Mouse (Mus musculus) A20 (cell line): ENCODE results near the gene Ly75.

Source experiments
- DNase-seq: peaks from one replicate; pipeline ENCODE4 v3.0.0-alpha.2; 2011; ENCODE audit warnings: low read depth, low spot score

The Ly75 gene

DNA sequence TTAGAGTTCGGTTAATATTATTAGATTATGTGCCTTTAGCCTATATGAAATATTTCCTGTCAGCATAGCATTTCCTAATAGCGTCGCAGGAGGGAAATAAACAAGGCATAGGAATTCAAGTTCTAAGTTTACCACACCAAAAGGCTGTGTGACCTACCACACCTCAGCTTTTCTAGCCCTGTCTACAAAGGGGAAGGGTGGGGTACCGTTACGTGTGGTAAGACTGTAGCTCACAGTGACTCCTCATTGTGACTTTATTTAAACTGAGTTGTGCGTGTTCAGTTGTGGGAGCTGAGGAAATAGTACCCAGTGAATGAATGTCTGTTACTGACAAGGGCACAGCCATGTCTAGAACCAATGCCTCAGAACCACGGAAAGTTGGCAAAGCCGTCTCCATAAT lies 8.0 kb downstream of the Ly75 start:
- DNase-seq: no peak

DNA sequence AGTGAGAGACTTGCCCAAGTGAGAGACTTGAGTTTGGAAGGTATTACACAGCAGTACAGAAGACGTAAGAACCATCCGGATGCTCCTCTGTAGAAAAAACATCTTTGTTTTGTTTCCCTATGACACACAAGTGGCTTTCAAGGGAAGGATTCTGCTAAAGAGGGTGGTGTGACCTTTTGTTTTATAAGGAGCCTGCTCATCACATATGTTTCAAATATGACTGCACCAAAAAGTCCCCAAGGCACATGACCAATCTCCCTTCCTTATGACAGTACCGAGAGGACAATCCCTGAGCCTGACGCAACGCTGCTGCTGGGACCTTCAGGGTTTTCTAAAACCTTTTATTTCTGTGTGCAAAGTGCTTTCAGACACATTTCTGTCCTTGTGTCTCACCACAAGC lies 12.9 kb downstream of the Ly75 start:
- DNase-seq: no peak

DNA sequence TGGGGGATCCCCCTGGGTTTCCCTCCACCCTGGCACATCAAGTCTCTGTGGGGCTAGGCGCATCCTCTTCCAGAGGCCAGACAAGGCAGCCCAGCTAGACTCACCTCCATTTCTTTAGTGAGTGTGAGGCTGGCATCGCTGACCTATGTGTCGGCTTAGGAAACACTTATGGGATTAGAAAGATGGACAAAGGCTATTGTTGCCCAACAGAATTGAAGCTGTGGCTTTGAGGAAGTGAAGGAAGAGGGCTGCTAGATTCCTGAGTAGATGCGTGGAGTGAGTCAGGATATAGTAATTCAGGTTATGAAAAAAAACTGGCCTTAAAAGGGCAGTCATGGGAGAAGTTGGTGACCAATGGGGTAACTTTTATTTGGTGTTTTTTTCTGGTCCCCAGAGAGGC lies 13.6 kb downstream of the Ly75 start:
- no peak for DNase-seq

DNA sequence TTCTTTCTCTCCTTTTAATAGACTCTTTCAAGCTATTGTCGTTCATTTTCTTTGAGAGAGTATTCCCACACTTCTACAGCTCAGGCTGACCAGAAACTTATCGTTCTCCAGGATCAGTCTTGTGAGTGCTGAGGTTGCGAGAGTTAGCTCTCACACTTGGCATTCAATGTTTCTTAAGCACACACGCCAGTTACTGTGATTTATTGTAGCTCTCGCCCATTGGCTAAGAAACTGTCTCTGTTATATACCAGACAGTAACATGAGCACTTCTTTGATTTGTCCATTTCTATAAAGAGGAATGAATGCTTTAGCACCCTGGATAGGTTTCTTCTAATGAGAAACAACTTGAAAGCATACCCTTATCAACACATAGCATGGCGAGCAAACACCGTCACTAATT lies 15.2 kb downstream of the Ly75 start:
- DNase-seq: no peak

DNA sequence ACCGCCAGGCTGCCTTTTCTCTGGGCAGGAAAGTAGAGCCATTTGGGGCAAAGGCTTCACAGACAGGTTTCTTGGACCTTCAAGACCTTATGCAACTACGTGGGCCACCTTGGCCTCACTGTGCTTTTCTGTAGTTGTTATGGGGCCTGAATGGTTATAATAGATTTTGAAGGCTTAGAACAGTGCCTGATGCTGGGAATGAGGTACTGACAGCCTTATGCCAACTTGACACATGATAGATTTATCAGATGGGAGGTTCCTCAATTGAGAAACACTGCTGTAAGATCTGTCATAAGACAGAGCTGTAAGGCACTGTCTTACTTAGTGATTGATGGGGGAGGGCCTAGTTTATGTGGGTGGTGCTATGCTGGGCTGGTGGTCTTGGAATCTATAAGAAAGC lies 15.9 kb downstream of the Ly75 start:
- DNase-seq: no peak

DNA sequence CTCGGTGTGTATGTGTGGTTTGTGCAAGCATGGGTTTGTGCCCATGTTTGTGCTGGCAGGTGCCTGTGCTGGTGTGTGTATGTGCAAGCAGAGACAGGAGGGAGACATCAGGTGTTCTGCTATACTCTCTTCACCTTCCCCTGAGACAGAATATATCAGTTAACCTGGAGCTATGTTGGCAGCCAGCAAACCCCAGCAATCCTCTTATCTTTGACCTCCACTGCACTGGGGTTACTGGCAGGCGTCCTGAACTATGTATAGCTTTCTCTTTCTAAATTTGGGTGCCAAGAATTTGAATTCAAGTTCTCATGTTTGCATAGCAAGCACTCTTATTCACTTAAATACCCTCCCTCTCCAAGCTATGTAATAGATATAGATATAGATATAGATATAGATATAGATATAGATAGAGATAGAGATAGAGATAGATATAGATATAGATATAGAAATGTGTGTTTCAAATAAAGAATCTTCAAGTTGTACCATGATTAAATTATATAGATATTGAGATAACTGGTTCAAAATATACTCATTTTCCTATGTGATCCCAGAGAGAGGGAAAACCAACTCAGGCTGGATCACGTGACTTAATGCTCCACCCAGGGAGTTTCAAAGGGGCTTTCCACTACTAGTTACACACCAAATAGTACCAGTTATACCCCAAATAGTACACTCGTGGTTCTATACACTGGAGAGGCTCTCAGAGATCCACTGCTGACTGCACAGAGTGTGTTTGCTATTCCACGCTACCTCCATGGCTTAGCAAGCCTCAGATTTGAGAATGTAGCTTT lies 17.1 kb downstream of the Ly75 start:
- DNase-seq: no peak

DNA sequence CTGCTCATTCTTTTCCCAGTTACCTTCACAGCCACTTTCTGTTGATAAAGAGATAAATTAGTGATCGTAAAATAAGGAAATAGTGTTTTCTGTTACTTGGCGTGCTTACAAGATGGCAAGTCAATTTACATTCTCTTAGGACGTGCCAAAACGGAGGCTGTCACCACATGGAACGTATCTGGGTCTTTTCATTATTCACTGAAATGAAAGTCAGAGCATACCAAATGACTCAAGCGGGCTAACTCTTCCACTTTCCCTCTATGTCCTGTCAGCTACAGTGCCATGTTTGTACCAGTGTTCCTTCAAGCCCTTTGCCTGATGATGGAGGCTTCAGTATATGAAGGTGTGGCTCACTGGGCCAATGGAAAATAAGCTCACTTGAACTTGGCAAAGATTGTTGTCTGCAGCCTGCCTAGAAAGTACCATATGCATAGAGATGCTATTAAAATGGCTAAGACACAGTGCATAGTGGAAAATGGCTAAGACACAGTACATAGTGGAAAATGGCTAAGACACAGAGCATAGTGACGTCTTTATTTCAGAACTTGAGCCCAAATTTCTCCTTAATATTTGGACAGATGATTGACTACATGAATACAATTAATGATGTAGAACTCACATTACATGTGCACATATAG lies 17.8 kb downstream of the Ly75 start:
- DNase-seq: no peak

DNA sequence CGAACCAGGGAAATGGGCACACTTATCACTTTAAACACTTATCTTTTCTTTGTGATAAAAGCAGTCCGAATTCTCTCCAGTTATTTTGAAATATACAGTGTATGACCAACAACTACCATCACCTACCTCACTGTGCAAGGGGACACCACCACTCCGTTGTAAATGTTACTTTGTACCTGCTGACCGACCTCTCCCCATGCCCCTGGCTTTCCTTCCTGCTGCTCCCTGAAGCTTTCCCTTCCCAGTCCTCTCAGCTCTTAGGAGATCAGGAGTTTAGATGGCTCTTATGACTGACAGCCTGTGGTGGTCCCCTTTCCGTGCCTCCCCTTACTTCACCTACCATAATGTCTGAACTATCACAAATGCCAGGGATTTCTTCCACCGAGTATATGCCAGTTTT lies 21.0 kb downstream of the Ly75 start:
- no peak for DNase-seq

DNA sequence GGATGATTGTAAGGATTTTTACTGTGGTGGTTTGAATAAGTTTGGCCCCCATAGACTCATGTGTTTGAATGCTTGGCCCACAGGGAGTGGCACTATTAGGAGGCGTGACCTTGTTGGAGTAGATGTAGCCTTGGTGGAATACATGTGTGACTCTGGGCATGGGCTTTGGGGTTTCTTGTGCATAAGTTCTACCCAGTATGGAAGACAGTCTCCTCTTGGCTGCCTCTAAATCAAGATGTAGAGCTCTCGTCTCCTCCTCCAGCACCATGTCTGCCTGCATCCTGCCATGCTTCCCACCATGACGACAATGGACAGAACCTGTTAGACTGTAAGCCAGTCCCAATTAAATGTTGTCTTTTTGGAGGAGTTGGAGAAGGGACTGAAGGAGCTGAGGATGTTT lies 23.3 kb downstream of the Ly75 start:
- DNase-seq: no peak

DNA sequence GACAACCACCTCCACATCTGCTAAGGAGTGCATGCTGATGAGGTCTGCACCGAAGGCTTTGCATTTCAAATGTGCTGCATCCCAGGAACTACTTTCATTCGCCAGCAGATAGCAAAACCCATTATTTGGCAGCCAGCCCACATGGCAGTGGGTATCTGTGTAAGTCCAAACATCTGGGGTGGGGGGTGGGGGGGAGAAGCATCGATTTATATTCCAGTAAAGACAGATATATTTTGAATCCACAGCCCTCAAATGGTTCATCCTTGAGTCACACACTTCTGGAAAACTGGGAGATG lies 27.8 kb downstream of the Ly75 start:
- DNase-seq: no peak

DNA sequence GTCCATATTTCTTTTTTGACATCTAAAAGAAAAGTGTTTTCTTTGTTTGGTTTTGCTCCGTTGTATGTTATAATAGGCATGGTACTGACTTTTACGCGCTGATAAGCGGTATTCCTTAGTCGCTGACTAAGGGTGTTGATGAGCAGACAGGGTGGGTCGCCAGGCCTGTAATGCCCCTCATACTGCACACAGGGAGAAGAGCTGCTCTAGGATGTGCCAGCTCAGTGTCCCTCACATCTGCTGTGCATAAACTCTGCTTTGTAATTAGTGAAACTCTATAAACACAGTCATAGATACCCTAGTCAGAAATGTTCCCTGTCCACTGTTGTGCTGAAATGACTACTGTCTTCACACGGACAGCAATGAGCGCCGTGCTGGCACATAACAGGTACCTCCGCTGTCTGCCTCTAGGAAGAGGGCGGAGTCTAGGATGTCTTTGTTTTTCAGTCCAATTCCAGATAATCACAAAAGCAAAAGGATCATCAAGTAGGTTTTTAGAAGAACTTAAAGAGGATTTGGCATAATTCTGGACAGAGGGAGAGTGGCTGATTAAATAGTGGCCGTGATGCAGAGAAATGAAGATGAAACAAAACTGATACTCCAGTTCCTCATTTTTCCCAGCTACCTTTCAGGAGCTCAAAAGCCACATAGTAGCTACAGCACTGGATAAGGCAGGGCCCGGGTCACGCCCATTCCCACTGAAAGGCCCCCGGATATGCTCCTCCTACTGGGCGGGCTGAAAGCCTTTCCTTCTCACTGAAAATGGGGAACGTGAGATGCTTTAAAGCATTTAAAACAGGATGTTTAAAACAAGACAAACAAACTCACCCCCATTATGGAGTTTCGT lies 28.3 kb downstream of the Ly75 start:
- DNase-seq: no peak

DNA sequence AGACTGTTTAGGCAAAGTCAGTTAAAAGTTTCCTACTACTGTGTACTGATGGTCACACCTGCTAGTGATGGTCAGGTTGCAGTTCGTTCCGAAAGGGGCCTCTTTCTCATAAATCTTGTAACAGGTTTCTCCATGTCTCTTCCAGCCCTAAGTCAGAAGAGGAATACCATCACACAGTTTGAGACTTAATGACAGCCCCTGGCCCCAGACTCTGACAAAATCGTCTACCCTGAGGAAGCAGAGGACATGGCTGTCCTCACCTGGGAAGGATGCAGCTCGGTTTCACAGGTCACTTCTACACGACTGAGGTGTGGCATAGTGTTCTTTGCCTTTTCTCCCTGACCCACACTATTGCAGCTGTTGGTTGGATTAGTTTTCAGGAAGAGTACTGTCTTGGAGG lies 30.8 kb downstream of the Ly75 start:
- no peak for DNase-seq

DNA sequence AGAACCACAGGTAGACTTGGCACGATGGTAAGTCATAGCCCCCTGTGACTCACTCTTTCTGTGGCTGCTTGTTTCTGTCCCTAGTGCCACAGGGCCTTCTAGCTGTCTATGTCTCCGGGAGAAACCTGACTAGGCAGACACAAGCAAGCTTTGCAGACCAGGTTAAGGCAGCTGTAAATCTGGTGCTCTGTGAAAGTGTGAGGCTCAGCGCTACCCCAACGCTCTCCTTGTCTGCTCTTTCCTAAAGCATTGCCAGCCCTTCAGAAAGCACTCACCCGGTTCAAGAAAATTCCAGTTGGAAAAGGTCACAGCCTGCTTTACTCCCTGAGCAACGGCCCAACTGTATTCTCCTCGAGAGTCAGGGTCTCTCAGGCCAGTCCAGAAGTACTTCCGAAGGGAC lies 31.3 kb downstream of the Ly75 start:
- DNase-seq: no peak

DNA sequence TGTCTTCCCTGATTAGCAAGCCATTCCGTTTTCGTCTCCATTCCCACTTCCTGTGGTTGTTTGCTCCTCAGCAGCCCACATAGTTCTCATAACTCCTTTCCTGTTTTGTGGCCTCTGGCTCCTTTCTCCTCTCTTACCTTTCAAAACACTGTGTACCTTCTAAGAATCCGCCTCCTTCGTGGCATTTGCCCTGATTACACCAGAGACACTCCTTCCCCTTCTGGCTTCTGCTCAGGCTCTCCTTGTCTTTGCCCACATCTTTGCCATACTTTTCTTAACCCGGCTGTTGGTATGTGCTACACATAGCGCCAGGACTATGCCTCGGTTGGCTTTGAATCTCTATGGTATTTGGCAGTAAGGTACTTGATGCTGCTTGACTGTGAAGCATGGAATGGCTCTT lies 35.2 kb downstream of the Ly75 start:
- no peak for DNase-seq

DNA sequence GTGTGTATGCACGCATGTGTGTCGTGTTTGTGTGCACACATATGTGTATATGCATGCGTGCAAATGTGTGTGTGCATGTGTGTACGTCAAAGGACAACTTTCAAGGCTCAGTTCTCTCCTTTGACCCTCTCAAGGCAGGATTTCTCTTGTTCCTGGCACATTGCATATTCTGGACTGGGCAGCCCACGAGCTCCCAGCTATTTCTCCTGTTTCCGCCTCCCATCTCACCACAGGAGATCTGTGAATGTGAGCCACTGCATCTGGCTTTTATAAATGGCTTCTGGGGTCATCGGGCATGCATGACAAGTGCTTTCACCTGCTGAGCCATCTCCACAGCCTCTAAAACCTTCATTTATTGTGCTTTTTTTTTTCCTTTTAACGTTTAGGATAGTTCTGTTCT lies 36.6 kb downstream of the Ly75 start:
- DNase-seq: no peak

DNA sequence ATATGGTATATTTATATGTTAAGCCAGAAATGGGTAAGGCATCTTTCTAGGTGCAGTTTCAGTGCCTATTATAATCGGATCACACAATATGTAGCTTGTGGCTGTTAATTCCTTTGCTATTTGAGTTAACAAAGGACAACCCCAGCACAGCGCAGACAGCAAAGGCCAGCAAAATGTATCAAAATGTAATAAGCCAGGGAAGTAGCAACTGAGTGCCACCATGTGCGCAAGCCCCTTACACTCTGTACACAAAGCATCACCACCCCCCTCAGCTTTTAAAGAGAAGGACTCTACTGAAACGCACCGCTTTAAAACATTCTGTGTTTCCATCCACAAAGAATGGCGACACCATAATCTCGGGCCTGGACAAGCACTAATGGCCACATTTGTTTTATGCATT lies 37.4 kb downstream of the Ly75 start:
- DNase-seq: no peak

DNA sequence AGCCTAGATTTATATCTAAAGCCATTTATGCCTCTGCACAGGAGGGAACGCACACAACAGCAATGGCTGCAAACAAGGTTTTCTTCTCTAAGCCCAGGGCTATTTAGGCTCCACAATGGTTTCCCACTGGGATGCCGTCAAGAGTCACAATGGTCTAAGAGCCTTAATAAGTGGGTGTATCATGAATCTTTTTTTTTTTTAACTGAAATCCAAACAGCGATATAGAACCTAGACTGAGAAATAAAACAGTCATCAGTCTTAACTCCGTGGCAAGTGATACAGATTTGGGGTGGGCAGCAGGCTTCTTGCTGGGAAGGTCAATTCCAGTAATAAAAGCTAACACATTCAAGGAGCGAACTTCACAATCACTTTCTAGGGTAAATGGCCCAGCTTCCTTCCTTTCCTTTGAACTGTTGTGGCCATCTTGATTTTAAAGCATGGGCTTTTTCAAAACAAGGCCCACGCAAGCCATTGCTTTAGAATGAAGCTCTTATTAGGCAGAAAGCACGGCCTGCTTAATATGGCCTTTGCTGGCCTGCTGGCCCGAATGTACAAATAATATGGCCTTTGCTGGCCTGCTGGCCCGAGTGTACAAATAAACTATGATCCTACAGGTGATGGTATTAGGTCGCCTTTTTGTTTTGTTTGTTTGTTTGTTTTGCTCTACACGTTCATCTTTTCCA lies 39.4 kb downstream of the Ly75 start:
- DNase-seq: no peak

DNA sequence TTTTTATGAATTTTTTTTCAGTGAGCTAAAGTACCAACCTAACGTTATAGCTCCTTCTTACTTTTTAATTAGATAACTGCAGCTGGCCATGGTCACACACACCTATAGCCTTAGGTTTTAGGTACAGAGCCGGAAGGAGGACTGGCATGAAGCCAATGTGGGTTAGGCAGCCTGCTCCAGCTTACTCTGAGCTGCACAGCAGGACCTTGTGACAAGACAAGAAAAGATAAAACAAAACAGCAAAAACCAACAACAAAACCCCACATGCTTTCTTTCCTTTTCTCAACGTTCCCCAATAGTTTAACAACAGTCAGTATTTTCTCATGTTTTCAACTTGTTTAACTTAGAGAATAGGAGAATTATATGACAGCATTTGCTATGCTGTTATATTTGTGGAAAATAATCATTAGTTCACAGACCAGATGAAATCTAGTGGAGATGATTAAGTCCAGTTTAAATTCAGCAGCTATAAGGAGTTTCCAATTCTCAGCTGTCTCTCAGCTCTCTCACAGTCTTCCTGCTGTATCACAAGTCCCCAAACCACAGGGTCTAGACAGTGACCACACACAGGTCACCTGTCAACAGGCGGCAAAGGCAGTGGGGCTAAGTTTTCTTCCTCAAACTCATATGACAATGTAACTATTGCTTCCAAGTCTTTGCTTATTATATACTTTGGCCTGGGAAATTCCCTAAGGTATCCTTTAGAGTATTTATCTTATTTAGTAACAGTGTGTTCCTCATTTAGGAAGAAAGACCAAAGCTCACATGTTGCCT lies 40.8 kb downstream of the Ly75 start:
- no peak for DNase-seq

DNA sequence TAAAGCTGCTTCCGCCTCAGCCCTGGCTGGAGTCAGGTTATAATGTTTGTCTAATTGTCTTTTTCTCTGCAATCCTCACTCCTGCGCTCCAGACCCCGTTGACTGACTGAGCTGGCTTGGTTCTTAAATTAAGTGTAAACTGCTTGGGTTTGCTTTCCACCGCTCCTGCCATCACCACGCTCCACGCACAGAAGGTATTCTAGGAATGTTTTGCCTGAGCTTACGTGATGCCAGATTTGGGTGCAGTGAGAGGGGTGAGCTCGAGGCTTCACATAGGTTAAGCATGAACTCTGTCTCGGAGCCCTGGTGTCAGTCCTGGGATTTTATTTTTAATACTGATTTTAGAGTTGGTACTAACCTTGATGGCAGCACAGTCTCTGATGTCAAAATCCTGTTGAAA lies 45.2 kb downstream of the Ly75 start:
- no peak for DNase-seq

DNA sequence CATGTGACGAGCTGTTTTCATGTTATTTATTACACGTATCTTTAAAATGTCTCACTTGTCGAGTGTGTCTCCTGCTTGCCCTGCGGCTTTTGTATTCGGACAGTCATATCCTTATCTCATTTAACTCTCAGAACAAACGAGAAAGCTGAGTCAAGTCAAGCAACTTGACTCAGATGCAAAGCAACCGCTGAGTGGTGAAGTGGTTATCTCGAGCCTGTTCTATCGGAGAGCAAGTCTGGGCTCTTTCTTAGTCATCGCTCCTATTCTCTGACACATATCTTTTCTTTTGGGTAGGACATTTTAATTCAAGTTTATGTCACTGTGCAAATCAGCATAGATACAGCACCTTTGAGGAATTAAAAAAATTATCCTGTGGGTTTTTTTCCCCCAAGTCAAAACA lies 54.5 kb downstream of the Ly75 start:
- no peak for DNase-seq

DNA sequence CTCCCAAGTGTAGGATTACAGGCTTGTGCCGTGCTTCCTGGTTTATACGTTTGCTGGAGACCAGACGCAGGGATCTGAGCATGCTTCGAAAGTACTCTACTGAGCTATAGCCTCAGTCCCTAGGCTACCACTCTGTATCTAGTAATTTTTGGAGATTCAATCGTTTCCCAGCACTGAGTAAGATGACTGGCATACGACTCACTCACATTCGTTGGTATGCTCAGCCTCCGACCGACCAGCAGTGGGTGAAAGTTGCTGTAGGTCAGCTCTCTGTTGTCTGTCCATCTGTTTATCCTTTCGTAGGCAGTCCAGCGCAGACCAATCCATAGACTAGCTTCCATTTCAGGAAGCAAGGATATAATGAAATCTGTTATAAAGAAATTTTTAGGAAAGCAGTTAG lies 55.5 kb downstream of the Ly75 start:
- no peak for DNase-seq

DNA sequence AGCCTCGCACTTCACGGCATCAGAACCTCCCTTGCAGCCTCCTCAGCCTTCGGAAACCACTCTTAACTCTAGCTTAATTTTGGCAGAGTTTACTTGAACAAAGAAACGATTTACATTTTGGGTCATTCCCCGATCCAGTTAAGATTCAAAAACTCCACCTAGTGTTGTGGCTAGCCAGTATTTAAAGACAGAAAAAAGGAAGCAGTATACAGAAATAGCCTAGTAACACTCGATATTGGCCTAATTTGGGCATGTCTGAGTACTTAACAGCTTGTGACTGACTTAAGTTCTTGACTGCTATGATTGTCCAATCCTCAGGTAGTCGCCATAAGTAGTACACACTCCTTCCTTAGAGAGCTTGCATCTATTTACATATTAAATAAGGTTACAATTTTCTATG lies 56.2 kb downstream of the Ly75 start:
- peak; percentile 7 for DNase-seq
